Comparison of ENCODE assay signal across 18 mouse cellular contexts in genomic region chr1:18129983-18130382, GRCm38 (mm10).
DNase-seq lines count a peak whose midpoint lies in the region; ATAC-seq lines count a peak whose summit lies in the region.
"Had no signal": no experiment of that assay in that cellular context is flagged by ENCODE, and none has a peak within 500 bp of the region (broad histone marks: within the 10 kb centered on the region; RNA-seq: fewer than 3 reads in every experiment).

No protein-coding gene starts in this region.

- DNase-seq in frontal cortex, postnatal 14 days (ENCODE audit: low spot score in 2 of 2), result no peak
- DNase-seq in brain, adult 2 months (ENCODE audit: low read depth, low spot score), result peak; percentile 40
- no peak for DNase-seq in heart, adult 11 months
- DNase-seq: adrenal gland, adult 2 months; adrenal gland, adult 8-10 months; adrenal gland, postnatal 10 days; adrenal gland, postnatal 14 days; adrenal gland, postnatal 25 days; adrenal gland, postnatal 36 days; B cell, adult 2 months; cerebellum, adult 11 months; cerebellum, adult 11-12 months; cerebellum, adult 18-20 months; cerebellum, adult 2 months had no signal

- ATAC-seq in frontal cortex, adult (ENCODE audit: low TSS enrichment), result peak; percentile 97
- ATAC-seq: activated CD4-positive, CD25-positive, alpha-beta regulatory T cell, adult 4 months; CD4-positive, CD25-positive, alpha-beta regulatory T cell, adult 4 months; Patski had no signal
